Mouse (Mus musculus) heart, embryonic 14.5 days (tissue): ENCODE measurements around the gene Alox8. TPM values are rescaled to one million over a fixed set of nuclear protein-coding genes. Genes with fewer than 3 reads are reported as not detected.

Experiments
- ATAC-seq: fragments of 200-750 bp; cut with Nextera tagmentation; 2 replicates; pipeline ENCODE4 v1.8.0; 2017; ENCODE audit warnings: low read depth, moderate TSS enrichment; ENCODE audit not compliant: insufficient number of reproducible peaks, insufficient read depth, low FRiP score
- H3K27ac ChIP-seq, 2 experiments: fragments of 200-500 bp in 1 of 2; fragments of 300-500 bp in 1 of 2; sonication (generic) in 1 of 2; replicated peaks in 1 of 2; 2 replicates each; pipeline ENCODE4 v1.5.1; 2012 to 2014; ENCODE audit warnings: low read depth in 2 of 2, low read length in 2 of 2, control low read depth in 1 of 2, mild to moderate bottlenecking in 1 of 2, mixed read lengths in 1 of 2; ENCODE audit not compliant: control insufficient read depth in 1 of 2, insufficient read depth in 1 of 2
- H3K27me3 ChIP-seq: fragments of 300-500 bp; sonication (generic); 2 replicates; pipeline ENCODE4 v1.6.1; 2014; ENCODE audit warnings: mild to moderate bottlenecking, low read length, control low read depth; ENCODE audit not compliant: control insufficient read depth, insufficient read depth
- H3K36me3 ChIP-seq: fragments of 300-500 bp; sonication (generic); 2 replicates; pipeline ENCODE4 v1.6.1; 2014; ENCODE audit warnings: mild to moderate bottlenecking, control low read depth, low read length, mixed read lengths; ENCODE audit not compliant: control insufficient read depth, insufficient read depth
- H3K4me1 ChIP-seq, 2 experiments: fragments of 200-500 bp in 1 of 2; fragments of 300-500 bp in 1 of 2; sonication (generic) in 1 of 2; 2 replicates each; pipeline ENCODE4 v1.6.1; 2012 to 2014; ENCODE audit warnings: low read length in 2 of 2, control low read depth in 1 of 2, mixed read lengths in 1 of 2; ENCODE audit not compliant: control insufficient read depth in 2 of 2, insufficient read depth in 2 of 2
- H3K4me2 ChIP-seq: fragments of 300-500 bp; sonication (generic); 2 replicates; pipeline ENCODE4 v1.6.1; 2014; ENCODE audit warnings: mild to moderate bottlenecking, low read length
- H3K4me3 ChIP-seq, 2 experiments: fragments of 200-500 bp in 1 of 2; fragments of 300-500 bp in 1 of 2; sonication (generic) in 1 of 2; 2 replicates each; pipeline ENCODE4 v1.5.1; 2012 to 2014; ENCODE audit warnings: low read length in 2 of 2, mild to moderate bottlenecking in 2 of 2, control low read depth in 1 of 2, low read depth in 1 of 2, moderate library complexity in 1 of 2; ENCODE audit not compliant: control insufficient read depth in 1 of 2, insufficient read depth in 1 of 2
- H3K9ac ChIP-seq: fragments of 300-500 bp; sonication (generic); 2 replicates; pipeline ENCODE4 v1.6.1; 2014; ENCODE audit warnings: mild to moderate bottlenecking, low read length
- H3K9me3 ChIP-seq: fragments of 300-500 bp; sonication (generic); 2 replicates; pipeline ENCODE4 v1.6.1; 2016; ENCODE audit warnings: low read length, control low read depth; ENCODE audit not compliant: control insufficient read depth
- WGBS: fragments of 180-500 bp; shearing (Covaris S2); extraction: QIAGEN DNeasy Blood & Tissue Kit; methylation state at CpG from one replicate; pipeline ENCODE4 v1.1.7; 2014; 5-methylcytosine and 5-hydroxymethylcytosine counted together
- polyA plus RNA-seq: library from polyadenylated mRNA; unstranded; fragments of >200 nt; fragmentation: Nextera tagmentation; extraction: Ambion mirVana; gene quantifications from 2 replicates; pipeline ENCODE4 v1.2.1, GENCODE M21; 2014

Gene Alox8
- polyA plus RNA-seq, 1 experiment from 2014 or later, result 2.7 TPM

DNA sequence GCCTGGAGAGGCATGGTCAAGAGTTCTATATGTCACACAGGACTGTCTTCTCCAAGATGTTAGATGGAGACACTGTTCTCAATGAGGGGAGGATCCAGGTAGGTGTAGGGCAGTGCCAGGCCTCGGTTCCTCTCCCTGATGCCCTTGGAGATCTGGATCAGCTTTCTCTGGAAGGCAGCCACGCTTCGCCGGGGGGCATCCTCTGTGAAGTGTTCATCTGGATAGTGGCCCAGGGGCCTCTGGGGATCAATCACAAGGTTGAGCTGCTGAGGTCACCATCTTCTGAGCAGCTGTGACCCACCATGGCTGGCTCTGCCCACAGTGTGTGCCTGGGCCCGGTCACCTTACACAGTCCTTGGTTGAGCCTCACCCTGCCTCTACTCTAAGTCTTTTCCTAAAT is 12.6 kb downstream of the Alox8 start:
- WGBS, result 86% methylated on average over 5 of the region's 5 CpGs
- no peak overlapping the region for H3K9ac ChIP-seq
- no peaks in the 10 kb centered on the region for H3K9me3 ChIP-seq
- no peaks in the 10 kb centered on the region for H3K4me1 ChIP-seq
- H3K36me3 ChIP-seq, result no peaks in the 10 kb centered on the region
- H3K27me3 ChIP-seq, result no peaks in the 10 kb centered on the region
- no peak for ATAC-seq
- H3K27ac ChIP-seq, result no peak overlapping the region
- H3K4me2 ChIP-seq, result no peak overlapping the region
- H3K4me3 ChIP-seq, result no peak overlapping the region

- H3K27me3 ChIP-seq, result no peaks in the 10 kb centered on the region
- no peak overlapping the region for H3K9ac ChIP-seq
- no peaks in the 10 kb centered on the region for H3K9me3 ChIP-seq
- H3K4me2 ChIP-seq, result no peak overlapping the region
- 83% methylated on average over 4 of the region's 4 CpGs for WGBS
- no peak overlapping the region for H3K4me3 ChIP-seq
- peaks cover 2 to 6% of the 10 kb centered on the region in 2 experiments; a peak in 3 of 4 replicates for H3K4me1 ChIP-seq
- H3K36me3 ChIP-seq, result no peaks in the 10 kb centered on the region
- no peak for ATAC-seq
- H3K27ac ChIP-seq, result no peak overlapping the region
Measured at GRCm38 (mm10) chr11:69180120-69180519, 17.5 kb downstream of the Alox8 start.

DNA sequence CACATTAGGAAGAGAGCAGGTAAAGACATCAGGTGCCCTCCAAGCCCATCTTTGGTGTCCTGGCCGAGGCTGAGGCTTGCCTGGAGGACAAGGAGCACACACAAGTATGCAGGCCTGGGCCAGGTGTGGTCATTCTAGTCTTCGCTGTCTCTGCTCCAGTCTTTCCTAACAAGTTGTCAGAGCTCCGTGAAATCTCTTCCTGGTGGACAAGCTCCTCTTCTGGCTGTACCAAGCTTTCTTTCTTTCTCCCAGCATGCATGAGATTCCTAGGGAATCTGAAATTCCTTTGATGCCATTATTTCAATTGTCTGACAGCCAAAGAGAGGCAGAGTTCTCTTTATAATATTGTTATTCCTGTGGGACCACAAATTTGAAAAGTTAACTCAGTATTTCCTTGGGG is 18.1 kb downstream of the Alox8 start:
- Histone ChIP-seq H3K36me3 (no peaks in the 10 kb centered on the region), H3K27me3 (no peaks in the 10 kb centered on the region), H3K4me3 (no peak overlapping the region), H3K9ac (no peak overlapping the region), H3K4me2 (no peak overlapping the region), H3K27ac (no peak overlapping the region), H3K4me1 (peaks cover 4 to 6% of the 10 kb centered on the region in 2 experiments; a peak in 3 of 4 replicates), H3K9me3 (no peaks in the 10 kb centered on the region)
- 28% methylated on average over 3 of the region's 3 CpGs for WGBS
- no peak for ATAC-seq

GRCm38 (mm10) chr11:69178525-69178924 is 19.1 kb downstream of the Alox8 start:
- Histone ChIP-seq H3K4me3 (no peak overlapping the region), H3K9me3 (no peaks in the 10 kb centered on the region), H3K4me1 (peaks cover 4 to 6% of the 10 kb centered on the region in 2 experiments; a peak in 3 of 4 replicates), H3K9ac (no peak overlapping the region), H3K27ac (no peak overlapping the region), H3K27me3 (no peaks in the 10 kb centered on the region), H3K4me2 (no peak overlapping the region), H3K36me3 (no peaks in the 10 kb centered on the region)
- no peak for ATAC-seq
- 79% methylated on average over 3 of the region's 3 CpGs for WGBS

GRCm38 (mm10) chr11:69174722-69175121 is 22.9 kb downstream of the Alox8 start:
- ATAC-seq, result no peak
- whole genome bisulfite sequencing, result 64% methylated on average over 7 of the region's 7 CpGs
- H3K4me1 ChIP-seq, result peaks cover 4 to 6% of the 10 kb centered on the region in 2 experiments; a peak in 3 of 4 replicates

GRCm38 (mm10) chr11:69172606-69173005 is 25.0 kb downstream of the Alox8 start:
- no peak for ATAC-seq
- whole genome bisulfite sequencing, result 80% methylated on average over 2 of the region's 2 CpGs
- Histone ChIP-seq H3K4me1 (peaks cover 0 to 2% of the 10 kb centered on the region in 2 experiments; a peak in 1 of 4 replicates), H3K4me2 (no peak overlapping the region), H3K4me3 (no peak overlapping the region), H3K27me3 (no peaks in the 10 kb centered on the region), H3K9ac (no peak overlapping the region), H3K9me3 (no peaks in the 10 kb centered on the region), H3K27ac (no peak overlapping the region), H3K36me3 (no peaks in the 10 kb centered on the region)

More at GRCm38 (mm10) chr11:69174722-69175121, 22.9 kb downstream of the Alox8 start:
- H3K9ac ChIP-seq, result no peak overlapping the region
- no peaks in the 10 kb centered on the region for H3K27me3 ChIP-seq
- no peak overlapping the region for H3K4me3 ChIP-seq
- no peaks in the 10 kb centered on the region for H3K9me3 ChIP-seq
- H3K4me2 ChIP-seq, result no peak overlapping the region
- H3K27ac ChIP-seq, result no peak overlapping the region
- H3K36me3 ChIP-seq, result no peaks in the 10 kb centered on the region

- ATAC-seq, result no peak
- Histone ChIP-seq H3K36me3 (no peaks in the 10 kb centered on the region), H3K27ac (no peak overlapping the region), H3K27me3 (no peaks in the 10 kb centered on the region; the same call in none of the 2 replicates), H3K9ac (no peak overlapping the region), H3K4me1 (peaks cover 0 to 2% of the 10 kb centered on the region in 2 experiments; a peak in 1 of 4 replicates), H3K4me3 (no peak overlapping the region), H3K9me3 (no peaks in the 10 kb centered on the region), H3K4me2 (no peak overlapping the region)
- 34% methylated on average over 7 of the region's 7 CpGs for WGBS
Measured at GRCm38 (mm10) chr11:69171626-69172025, 26.0 kb downstream of the Alox8 start.

DNA sequence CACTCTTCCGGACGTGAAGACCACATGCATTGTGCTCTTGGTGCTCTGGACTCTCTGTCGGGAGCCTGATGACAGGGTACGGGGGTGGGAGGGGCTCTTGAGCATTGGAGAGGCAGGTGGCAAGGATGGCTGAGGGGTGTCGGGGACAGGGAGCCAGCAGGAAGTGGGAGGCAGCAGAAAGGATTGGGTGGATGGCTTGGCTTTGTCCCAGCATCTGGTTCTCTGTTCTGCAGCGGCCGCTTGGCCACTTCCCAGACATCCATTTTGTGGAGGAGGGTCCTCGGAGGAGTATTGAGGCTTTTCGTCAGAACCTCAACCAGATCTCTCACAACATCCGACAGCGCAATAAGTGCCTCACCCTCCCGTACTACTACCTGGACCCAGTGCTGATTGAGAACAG is 28.3 kb downstream of the Alox8 start:
- WGBS, result 77% methylated on average over 12 of the region's 12 CpGs
- peaks cover 18% of the 10 kb centered on the region for H3K27me3 ChIP-seq

More for the DNA sequence above, 28.3 kb downstream of the Alox8 start:
- Histone ChIP-seq H3K27ac (no peak overlapping the region), H3K4me2 (no peak overlapping the region), H3K4me3 (no peak overlapping the region), H3K9ac (no peak overlapping the region), H3K4me1 (no peaks in the 10 kb centered on the region), H3K36me3 (no peaks in the 10 kb centered on the region), H3K9me3 (no peaks in the 10 kb centered on the region)
- ATAC-seq, result no peak
